Mouse (Mus musculus): ENCODE results near the gene Stk38. TPM values are rescaled to one million over a fixed set of nuclear protein-coding genes. Genes with fewer than 3 reads are reported as not detected.

The Stk38 gene
- total RNA-seq, 2 experiments from 2014 or later = 57.0 to 61.1 TPM

DNA sequence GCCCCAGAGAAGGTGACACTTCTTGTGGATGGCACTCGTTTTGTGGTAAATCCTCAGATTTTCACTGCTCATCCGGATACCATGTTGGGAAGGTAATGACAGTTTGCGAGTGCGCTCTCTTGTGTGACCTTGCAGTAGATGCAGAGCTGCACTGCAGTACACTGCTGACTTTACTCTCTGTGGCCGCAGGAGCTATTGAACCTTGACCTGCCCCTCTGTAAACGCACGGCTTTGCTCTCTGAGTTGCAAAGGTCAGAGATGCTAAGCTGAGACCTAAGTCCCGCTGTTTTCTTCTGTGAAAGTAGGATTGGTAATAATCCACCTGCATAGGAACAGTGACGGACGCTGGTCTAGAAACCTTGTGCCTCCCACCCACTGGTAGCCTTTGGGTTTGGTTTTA lies 46.2 kb downstream of the Stk38 start:
- DNase-seq (ENCODE audit: low spot score in 2 of 2) = no peak

DNA sequence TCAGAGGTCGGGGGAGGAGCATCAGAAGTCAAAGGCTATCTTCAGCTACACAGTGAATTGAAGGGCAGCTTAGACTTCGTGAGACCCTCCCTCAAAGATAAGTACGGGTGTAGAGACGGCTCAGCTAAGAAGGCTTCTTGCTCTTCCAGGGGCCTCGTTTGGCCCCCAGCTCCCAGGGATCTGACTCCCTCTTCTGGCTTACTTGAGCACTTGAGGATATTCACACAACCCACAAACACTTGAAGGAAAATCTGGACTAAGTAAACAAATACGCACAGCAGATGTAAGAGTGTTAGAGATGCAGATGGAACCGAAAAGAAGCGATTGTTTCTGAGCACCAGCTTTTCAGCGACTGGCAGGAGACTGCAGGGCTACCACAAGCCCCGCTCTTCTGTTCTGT lies 47.2 kb downstream of the Stk38 start:
- DNase-seq (ENCODE audit: low spot score in 2 of 2) = no peak

DNA sequence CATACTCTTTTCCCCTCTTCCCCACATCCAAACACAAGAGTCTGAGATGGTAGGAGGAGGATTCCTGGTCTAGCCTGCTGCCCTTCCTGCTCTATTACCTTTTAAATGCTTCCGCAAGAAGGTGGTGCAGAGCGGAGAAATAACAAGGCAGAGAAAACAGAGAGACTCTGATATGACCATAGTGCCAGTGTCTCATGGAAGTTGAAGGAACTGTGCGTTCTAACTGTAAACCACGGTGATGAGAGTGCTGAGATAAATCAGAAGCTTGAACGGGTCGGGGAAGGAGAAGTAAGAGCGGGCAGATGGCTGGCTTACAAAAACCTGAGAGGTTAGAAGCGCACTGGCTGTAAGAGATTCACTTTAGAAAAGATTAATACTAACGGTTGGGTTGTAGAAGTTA lies 53.4 kb downstream of the Stk38 start:
- DNase-seq (ENCODE audit: low spot score in 2 of 2) = no peak

DNA sequence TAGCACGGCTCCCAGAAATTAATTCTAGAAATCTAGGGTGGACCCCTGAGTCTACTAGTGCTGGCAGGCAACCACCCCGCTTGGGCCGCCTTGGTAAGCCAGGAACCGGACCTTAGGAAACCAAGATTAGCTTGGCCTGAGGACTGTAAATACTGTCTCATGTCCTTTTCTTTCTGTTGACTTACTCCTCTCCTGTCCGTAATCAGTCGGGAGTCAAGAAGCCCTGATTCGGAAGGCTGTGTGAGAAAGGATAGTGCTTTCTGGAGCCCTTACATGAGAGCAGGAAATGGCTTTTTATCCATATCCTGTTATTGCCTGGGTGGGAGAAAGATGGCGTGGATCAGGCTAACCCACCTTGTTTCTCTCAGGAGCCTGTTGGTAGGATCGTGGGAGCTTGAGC lies 54.5 kb downstream of the Stk38 start:
- DNase-seq (ENCODE audit: low spot score in 2 of 2) = no peak

DNA sequence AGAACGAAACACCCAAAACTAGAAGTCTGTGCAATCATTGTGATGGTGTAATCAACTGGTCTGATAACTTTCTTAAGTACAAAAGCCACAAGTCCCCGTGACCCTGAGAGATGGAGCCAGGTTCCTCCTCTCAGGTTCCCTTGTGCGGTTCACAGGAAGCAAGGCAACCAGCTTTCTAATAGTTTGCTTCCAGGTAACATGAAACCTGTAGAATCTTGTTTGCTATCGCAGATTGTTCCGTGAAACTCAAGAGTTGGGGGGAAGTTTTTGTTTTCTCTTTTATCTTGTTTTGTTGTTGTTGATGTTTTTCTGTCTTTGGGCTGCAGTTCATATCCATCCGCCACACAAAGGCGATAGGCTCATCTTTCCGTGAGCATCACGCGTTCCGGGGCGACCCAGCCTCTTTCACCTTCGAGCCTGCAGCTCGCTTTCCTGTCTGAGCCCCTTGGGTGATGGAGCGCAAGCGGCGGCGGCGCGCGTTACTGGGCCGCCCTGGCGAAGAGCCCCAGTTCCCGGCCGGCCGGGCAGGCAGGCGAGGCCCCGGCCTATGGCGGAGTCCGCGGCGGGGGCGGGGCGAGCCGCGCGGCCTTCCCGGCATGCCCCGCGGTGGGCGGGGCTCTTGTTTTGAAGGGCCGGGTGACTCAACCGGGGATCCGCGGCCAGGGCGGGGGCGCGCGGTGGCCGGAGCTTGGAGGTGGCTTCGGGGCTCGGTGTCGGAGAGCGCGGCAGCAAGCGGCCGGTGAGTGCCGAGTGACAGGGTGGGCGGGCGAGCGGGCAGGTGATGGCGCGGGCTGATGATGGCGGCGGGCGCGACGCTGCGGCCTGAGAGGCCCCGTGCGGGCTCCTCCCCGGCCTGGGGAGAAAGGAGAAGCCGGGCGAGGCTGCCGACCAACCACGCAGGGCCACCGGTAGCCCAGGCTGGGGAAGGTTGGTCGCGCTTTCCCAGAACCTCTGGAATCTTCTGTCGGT lies 55.7 kb downstream of the Stk38 start, which contains the start of gene Kctd20:
TSS of gene Kctd20 (plus strand) at position 120 of the 969 bp plus-strand sequence.
- peak; percentile 90 to 91 for DNase-seq (ENCODE audit: low spot score in 2 of 2)

DNA sequence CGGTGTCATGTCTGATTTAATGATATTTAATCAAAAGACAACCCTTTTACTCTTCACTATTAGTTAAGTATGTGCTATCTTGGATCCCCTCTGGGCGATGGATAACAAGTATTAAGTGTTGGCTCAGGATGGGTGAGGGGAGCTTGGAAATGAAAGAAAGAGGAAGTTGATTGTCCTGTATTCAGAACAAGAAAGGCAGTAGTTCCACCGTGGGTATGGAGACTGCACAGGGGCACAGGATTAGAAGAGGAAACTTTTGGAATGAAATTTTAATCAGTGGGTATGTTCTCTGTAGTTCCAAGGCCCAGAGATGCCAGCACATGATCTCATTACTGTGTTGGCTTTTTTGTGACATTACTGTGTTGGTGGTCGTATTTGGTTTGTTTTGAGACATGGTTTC lies 57.0 kb downstream of the Stk38 start:
- DNase-seq (ENCODE audit: low spot score in 2 of 2) = no peak

DNA sequence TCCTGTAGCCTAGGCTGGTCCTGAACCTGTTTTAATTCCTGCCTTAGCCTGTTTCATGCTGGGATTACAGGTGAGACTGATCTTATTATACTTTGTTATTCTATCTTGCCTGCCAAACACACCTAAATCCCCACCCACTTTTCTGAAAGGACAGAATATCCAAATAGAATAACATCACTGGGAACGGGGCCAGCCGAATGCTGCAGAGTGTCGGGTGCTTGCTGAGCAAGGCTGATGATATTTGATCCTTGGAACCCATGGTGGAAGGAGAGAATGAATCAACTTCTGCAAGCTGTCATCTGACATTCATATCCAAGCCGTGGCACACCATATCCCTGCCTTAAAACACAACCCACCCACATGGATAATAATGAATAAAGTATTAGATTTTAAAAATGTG lies 59.1 kb downstream of the Stk38 start:
- DNase-seq (ENCODE audit: low spot score in 2 of 2) = peak in 1 of 2 experiments; percentile 49

DNA sequence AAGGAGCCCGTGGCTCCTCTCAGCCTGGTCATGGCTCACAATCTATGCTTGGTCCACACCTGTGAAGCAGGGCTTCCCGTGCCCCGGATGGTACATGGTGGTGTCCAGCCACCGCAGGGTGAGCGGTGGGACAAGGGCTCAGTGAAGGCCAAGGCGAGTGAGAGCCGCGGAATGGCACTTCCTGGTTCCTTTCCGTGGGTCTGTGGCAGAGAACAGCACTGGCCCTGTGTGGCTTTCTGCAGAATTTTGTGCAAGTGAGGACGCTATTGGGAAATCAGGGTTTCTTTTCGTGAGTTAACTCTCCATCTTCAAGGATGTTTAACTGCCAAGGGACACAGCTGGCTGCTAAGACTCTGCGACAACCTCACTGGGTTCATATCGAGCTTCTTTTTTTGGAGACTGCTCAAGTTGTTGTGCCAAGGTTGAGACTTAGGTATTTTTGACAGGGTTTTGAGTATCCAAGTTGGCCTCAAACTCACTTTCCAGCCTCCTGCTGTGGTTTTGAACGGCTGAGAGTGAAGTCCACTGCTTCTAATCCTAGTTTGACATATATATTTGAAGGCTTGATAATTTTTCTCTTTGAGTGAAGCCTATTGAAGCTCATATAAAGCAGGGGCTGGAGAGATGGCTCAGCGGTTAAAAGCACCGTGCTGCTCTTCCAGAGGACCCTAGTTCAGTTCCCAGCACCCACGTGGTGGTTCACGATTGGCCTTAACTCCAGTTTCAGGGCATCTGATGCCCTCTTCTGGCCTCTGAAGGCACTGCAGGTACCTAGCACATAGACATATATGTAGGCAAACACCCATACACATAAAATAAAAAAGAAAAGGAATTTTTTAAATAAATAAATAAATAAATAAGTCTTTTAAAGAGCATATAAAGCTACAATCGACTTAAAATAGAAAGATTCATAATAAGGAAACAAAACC lies 60.5 kb downstream of the Stk38 start:
- DNase-seq (ENCODE audit: low spot score in 2 of 2) = no peak

DNA sequence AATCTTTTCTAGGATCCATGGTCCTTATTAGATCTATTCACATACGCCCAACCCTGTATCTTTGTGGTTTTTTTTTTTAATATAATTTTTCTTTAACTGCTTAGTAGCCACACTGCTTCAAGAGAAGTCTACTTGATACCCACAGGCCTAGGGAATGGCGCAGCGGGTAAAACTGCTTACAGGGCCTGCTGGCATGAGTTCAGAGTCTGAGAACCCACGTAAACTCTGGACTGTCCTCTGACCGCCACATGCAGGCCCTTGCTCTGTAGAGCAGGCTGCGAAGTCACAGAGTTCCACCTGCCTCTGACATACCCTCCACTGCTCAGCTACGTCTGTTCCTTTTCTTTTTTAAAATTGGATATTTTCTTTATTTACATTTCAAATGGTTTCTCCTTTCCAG lies 63.3 kb downstream of the Stk38 start:
- DNase-seq (ENCODE audit: low spot score in 2 of 2) = no peak

DNA sequence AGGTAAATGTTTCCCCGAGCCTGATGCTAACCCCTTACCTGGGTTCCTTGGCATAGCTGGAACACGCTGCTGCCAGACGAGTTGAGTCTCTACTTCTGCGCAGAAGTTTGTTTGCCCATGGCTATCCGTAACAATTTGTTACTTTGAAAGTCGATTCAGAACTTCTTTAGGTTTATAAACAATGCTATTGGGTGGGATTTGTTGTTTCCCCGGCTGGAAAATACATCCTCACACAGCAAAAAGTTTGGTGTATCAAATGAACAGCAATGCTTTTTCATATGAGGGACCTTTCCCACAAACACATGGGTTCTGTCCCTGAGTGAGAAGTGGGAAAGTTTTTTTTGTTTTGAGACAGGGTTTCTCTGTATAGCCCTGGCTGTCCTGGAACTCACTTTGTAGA lies 64.1 kb downstream of the Stk38 start, which contains the start of gene Pxt1:
TSS of gene Pxt1 (minus strand) at position 101 of the 400 bp plus-strand sequence.
- no peak for DNase-seq (ENCODE audit: low spot score in 2 of 2)

DNA sequence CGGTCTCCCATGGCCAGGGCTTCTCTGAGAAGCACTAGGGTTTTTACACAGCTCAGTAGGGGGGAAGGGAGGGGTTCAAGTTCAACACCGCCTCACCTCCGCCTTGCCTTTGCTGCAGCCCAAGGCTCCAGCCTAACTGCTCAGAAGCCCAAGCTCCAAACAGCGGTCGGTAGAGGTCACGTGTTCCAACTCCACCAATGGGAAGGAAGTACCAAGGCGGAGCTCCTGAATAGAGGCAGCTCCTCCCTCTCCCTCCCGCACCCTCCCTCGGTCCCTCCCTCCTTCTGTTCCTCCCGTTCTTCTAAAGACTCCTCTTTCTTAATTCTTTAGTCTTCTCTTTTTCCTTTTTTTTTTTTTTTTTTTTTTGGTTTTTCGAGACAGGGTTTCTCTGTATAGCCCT lies 65.7 kb downstream of the Stk38 start:
- DNase-seq (ENCODE audit: low spot score in 2 of 2) = no peak

DNA sequence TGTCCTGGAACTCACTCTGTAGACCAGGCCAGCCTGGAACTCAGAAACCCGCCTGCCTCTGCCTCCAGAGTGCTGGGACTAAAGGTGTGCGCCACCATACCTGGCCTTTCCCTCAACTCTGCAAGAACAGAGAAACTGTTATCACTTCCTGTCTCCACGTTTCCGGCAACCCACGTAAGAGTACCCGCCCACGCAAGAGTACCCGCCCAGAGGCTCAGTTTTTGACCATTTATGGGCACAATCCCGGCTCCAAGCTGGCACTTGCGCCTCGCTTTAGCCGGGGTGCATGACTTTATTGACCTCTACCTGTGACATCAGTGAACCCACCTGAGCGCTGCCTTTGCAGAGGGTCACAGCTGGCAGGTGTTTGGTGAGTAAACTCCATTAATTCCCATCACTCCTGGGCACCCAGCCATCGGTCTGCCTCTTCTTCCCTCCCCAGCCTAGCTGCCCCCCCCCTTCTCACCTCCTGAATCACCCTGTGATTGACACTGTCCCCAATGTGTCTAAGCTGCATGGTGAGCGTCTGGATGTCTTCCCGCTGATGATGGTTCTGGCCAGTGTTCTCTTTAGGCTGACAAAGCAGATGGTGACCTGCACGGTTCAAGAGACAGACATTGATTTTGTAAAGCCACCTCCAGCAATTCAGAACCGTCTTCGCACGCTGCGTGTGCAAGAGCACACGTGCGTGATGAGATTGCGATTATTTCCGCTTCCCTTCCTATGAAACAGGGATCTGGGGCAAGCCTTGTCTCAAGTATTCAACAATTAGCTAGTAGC lies 66.8 kb downstream of the Stk38 start:
- no peak for DNase-seq (ENCODE audit: low spot score in 2 of 2)

DNA sequence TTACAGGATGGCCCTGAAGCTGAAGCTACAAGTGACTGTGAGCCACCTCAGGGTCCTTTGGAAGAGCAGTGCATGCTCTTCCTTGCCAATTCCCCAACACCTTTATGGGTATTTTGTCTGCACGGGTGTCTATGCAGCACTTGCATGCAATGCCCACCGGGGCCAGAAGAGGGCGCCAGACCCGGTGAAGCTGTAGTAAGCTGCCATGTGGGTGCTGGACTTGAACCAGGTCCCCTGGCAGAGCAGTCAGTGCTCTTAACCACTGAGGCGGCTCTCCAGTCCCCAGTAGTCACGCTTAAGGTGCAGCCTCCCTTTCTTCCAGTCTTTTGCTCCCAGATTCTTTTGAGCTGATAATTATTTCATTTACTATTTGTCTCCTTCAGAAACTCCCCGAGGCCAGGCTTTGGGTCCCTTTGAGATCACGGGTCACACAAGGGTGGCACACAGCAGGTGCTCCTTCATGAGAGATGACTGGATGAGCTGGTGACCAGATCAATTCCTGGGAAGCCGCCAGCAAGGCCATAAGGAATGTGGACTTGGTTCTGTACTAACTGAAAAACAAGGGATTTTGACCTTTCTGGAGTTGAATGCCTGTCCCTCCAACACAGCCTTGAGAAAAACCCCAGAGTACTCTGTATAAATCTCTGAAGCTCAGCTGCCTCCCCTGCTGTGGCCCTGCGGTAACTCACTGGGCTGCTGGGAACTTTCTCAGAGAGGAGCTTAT lies 71.0 kb downstream of the Stk38 start:
- no peak for DNase-seq (ENCODE audit: low spot score in 2 of 2)

DNA sequence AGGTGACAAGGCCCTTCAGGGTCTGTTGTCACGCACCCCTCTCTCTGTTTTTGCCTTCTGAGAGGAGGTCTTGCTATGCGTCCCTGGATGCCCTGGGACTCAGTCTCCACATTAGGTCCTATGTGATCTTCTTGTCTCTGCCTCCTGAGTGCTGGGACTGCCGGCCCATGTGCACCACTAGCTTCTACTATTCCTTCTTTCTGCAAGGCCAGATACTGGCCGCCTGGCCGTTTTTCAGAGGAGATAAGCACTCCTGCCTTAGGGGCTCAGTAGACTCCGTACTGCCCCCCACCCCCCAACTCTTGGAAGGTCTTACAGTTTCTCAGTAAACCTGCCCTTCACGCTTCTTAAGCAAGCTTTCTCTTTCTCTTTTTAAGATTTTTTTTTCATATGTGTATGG lies 71.7 kb downstream of the Stk38 start:
- DNase-seq (ENCODE audit: low spot score in 2 of 2) = no peak

DNA sequence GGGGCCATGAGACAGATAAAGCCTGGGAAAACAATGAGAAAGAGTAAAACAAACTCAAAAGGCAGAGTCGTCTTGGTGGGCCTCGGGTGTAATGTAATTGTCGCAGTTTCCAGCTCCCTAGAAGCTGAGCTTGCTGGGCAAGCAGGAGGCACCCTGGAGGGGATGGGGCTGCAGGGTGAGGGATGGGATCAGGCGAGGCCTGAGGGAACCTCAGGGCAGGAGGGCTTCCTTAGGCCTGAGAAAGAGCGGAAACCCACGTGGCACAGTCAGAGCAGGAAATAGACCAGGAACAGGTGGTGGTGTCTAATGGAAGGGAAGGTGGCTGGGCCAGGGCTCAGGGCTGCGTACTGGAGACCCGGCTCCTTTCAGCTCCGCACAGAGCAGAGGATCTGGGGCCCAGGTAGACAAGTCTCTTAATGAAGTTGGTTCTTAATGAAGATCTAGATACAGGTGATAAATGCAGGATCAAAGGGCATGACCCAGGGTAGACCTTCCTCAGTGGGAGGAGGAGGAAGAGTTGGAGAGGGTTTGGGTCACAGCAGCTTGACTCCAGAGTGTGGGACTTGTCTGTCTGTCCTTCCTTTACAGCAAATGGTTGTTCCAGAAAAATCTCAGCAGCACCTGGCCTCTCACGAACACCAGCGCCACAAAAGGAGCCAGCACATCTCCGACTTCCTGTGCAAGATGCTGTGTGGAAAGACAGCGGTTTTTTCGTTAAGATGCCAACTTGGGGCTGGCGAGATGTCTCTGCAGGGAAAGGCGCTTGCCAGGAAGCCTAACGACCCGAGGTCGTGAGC lies 73.5 kb downstream of the Stk38 start:
- DNase-seq (ENCODE audit: low spot score in 2 of 2) = no peak

DNA sequence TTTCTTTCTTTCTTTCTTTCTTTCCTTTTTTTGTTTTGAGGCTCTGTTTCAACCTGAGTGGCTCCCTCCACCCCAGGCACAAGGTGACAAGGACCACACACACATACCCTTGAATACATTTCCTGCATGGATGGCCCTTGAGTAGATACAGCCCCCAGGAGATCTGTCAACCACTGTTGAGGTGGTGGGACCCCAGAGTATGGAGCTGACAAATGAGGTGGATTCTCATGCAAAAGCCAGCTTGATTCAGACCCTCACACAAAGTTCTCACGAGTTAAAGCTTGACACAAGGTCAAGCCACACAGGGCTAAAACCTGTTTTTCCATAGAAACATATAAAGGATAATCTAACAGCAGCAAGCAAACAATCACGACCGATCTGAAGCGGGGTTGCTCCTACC lies 75.5 kb downstream of the Stk38 start:
- no peak for DNase-seq (ENCODE audit: low spot score in 2 of 2)

DNA sequence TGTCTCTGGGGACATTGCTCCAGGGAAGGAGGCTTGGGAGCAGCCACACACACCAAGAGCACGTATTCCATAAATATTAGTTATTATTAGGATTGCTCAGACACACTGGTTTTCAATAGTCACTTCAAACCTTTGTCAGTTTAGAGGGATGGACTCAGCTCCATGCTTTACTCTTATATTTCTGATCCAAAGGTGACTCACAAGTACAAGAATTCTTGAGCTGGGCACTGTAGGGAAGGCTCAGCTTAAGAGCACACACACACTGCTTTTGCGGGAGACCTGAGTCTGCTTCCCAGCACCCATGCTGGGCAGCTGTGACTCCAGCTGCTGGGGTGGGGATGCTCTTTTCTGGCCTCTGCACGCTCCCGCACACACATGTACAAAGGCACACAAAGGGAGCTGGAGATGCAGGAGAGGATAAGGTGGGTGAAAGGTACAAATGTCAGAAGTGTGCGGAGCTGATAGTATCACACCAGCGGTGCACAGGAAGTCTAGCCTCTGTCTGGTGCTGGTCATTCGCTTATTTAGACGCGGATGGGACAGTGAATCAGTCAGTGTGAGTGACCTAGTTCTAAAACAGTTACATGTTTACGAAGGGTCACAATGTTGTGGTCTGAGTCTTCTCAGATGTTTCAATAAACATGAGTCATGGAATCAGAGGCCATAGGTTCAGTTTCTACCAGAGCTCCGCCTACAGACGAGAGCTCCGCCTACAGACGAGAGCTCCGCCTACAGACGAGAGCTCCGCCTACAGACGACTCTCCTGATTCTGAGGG lies 76.2 kb downstream of the Stk38 start:
- no peak for DNase-seq (ENCODE audit: low spot score in 2 of 2)

DNA sequence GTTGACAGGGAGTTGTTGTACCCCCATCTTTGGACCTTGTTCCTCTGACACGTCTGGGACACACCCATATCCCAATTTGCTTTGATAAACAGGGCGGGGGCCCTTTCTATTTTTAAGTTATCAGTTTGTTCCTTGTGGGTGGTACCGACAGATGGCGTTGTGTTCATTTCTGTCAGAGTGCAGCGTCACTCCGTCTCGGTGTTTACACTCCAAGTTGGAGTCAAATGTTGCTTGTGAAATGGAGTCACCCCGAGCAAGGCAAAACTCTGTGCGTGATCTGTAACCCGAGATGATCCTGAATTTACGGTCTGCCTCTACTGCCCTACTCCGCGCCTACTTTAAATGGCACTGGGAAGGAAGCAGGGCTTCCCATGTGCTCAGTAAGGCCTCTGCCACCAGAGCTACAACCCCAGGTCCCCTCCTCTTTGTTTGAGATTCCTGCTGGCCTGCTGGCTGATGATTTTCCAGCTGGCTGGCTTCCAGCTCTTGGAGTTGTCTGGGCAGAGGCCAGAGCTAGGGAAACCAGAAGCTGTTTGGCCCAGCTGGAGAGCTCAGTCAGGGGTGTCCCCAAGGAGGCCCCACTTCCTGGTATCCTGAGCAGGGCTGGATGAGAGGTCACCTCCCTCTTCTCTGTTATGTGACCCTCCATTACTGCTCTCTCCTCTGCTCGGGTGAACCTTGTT lies 77.3 kb downstream of the Stk38 start:
- peak; percentile 56 to 67 for DNase-seq (ENCODE audit: low spot score in 2 of 2)
